Mouse (Mus musculus) erythroblast, embryonic 14.5 days (primary cell): Measurements from ENCODE around the gene Arid4b. TPM values are rescaled to one million over a fixed set of nuclear protein-coding genes. Genes with fewer than 3 reads are reported as not detected.
A peak's percentile ranks its signal among the peaks of the same experiment; 100 is the strongest.

Experiments
- H3K27me3 ChIP-seq: 2 replicates; pipeline ENCODE4 v1.6.1; 2012; ENCODE audit warnings: inconsistent platforms; ENCODE audit not compliant: control insufficient read depth
- H3K36me3 ChIP-seq: 2 replicates; pipeline ENCODE4 v1.6.1; 2012; ENCODE audit warnings: mild to moderate bottlenecking, inconsistent platforms; ENCODE audit not compliant: control insufficient read depth
- H3K4me1 ChIP-seq: 2 replicates; pipeline ENCODE4 v1.6.1; 2012; ENCODE audit warnings: inconsistent platforms; ENCODE audit not compliant: control insufficient read depth
- H3K4me3 ChIP-seq: replicated peaks from 2 replicates; pipeline ENCODE3; 2012; ENCODE audit warnings: moderate library complexity, mild to moderate bottlenecking, inconsistent platforms
- H3K9me3 ChIP-seq: 2 replicates; pipeline ENCODE4 v1.6.1; 2012; ENCODE audit warnings: low read length, inconsistent platforms, mixed read lengths; ENCODE audit not compliant: control insufficient read depth
- GATA1 ChIP-seq: IDR thresholded peaks from 2 replicates; pipeline ENCODE4 v1.6.1; 2012; ENCODE audit warnings: low read length, inconsistent platforms, mixed read lengths
- TAL1 ChIP-seq: IDR thresholded peaks from 3 replicates; pipeline ENCODE4 v1.6.1; 2012; ENCODE audit warnings: low read length, inconsistent platforms, mixed read lengths
- polyA plus RNA-seq: library from polyadenylated mRNA; stranded (reverse); fragments of >175 nt; gene quantifications from 2 replicates; pipeline ENCODE4 v1.2.3, GENCODE M21; 2012

Gene Arid4b
- polyA plus RNA-seq, 1 experiment: 0.57 TPM

GRCm38 (mm10) chr13:14142294-14142966, 79.4 kb downstream of the Arid4b start:
- Histone ChIP-seq H3K9me3 (no peaks in the 10 kb centered on the region), H3K27me3 (no peaks in the 10 kb centered on the region), H3K4me3 (peak overlapping the region; percentile 22), H3K36me3 (peaks cover 40% of the 10 kb centered on the region), H3K4me1 (peaks cover 23% of the 10 kb centered on the region)
- TF ChIP-seq GATA1 (0 out of 2 replicates have a peak, but pooled peaks have one; percentile 4), TAL1 (peak; percentile 48; the same call in 1 of the 3 replicates)

- TF ChIP-seq GATA1: no peak
- no peak for TF ChIP-seq TAL1
- no peak overlapping the region for H3K4me3 ChIP-seq
- no peaks in the 10 kb centered on the region for H3K9me3 ChIP-seq
- no peaks in the 10 kb centered on the region for H3K4me1 ChIP-seq
- no peaks in the 10 kb centered on the region for H3K27me3 ChIP-seq
- peaks cover 22% of the 10 kb centered on the region for H3K36me3 ChIP-seq
These were observed 115.0 kb downstream of the Arid4b start for GRCm38 (mm10) chr13:14177989-14178388.

GRCm38 (mm10) chr13:14179669-14180068, 116.6 kb downstream of the Arid4b start:
- Histone ChIP-seq H3K9me3 (no peaks in the 10 kb centered on the region), H3K4me1 (no peaks in the 10 kb centered on the region), H3K27me3 (no peaks in the 10 kb centered on the region), H3K36me3 (peaks cover 27% of the 10 kb centered on the region), H3K4me3 (no peak overlapping the region)
- TF ChIP-seq TAL1: no peak
- TF ChIP-seq GATA1: no peak

- H3K27me3 ChIP-seq: no peaks in the 10 kb centered on the region
- H3K4me1 ChIP-seq: no peaks in the 10 kb centered on the region
- no peaks in the 10 kb centered on the region for H3K9me3 ChIP-seq
- TF ChIP-seq GATA1 (no peak), TAL1 (no peak)
- no peak overlapping the region for H3K4me3 ChIP-seq
- no peaks in the 10 kb centered on the region for H3K36me3 ChIP-seq
These were observed 182.9 kb downstream of the Arid4b start for GRCm38 (mm10) chr13:14245946-14246345.

Other genes with a start within 250 kb of the Arid4b start
- 1.6 and 3.0 TPM in 2 replicates for gene B3galnt2, start 108.8 kb upstream of the Arid4b start, polyA plus RNA-seq
- gene Tbce, start 23.6 kb upstream of the Arid4b start, polyA plus RNA-seq: 0.36 and 0.59 TPM in 2 replicates
- 0.13 and 0.23 TPM in 2 replicates for gene Ggps1, start 256 bp downstream of the Arid4b start, polyA plus RNA-seq